Mouse (Mus musculus): ENCODE measurements around the gene Iqca. TPM values are rescaled to one million over a fixed set of nuclear protein-coding genes. Genes with fewer than 3 reads are reported as not detected.

Gene Iqca
- polyA plus RNA-seq, 1 experiment from 2014 or later: 1.2 TPM

GRCm38 (mm10) chr1:89998696-89999095 is 154.5 kb downstream of the Iqca start:
- no peak for ATAC-seq (replicated peaks)
- Histone ChIP-seq H3K36me3 (replicated peaks) (no peaks in the 10 kb centered on the region), H3K27ac (no peak overlapping the region), H3K9ac (no peak overlapping the region), H3K4me3 (no peak overlapping the region), H3K27me3 (replicated peaks) (0 out of 2 replicates have a peak, but pooled peaks cover 10% of the 10 kb centered on the region), H3K9me3 (no peaks in the 10 kb centered on the region), H3K4me1 (no peaks in the 10 kb centered on the region; the same call in 1 of the 2 replicates), H3K4me2 (no peak overlapping the region)
- WGBS: 73% methylated on average over 2 of the region's 2 CpGs

GRCm38 (mm10) chr1:89998076-89998475 is 155.1 kb downstream of the Iqca start:
- H3K4me3 ChIP-seq: no peak overlapping the region
- H3K4me1 ChIP-seq: no peaks in the 10 kb centered on the region; the same call in 1 of the 2 replicates
- peaks cover 13% of the 10 kb centered on the region for H3K27me3 ChIP-seq (replicated peaks)
- H3K36me3 ChIP-seq (replicated peaks): no peaks in the 10 kb centered on the region
- H3K27ac ChIP-seq: no peak overlapping the region
- 71% methylated on average over 7 of the region's 7 CpGs for WGBS
- no peak for ATAC-seq (replicated peaks)
- H3K4me2 ChIP-seq: no peak overlapping the region
- H3K9ac ChIP-seq: no peak overlapping the region
- no peaks in the 10 kb centered on the region for H3K9me3 ChIP-seq

GRCm38 (mm10) chr1:89992256-89992655 is 160.9 kb downstream of the Iqca start:
- no peak overlapping the region for H3K9ac ChIP-seq
- peaks cover 10% of the 10 kb centered on the region; the same call in 1 of the 2 replicates for H3K4me1 ChIP-seq
- no peaks in the 10 kb centered on the region for H3K9me3 ChIP-seq
- peak overlapping the region; percentile 40 for H3K4me2 ChIP-seq
- no peak for ATAC-seq (replicated peaks)
- H3K27me3 ChIP-seq (replicated peaks): peaks cover 28% of the 10 kb centered on the region
- peak overlapping the region; percentile 17 for H3K4me3 ChIP-seq
- H3K27ac ChIP-seq: no peak overlapping the region
- WGBS: 1% methylated on average over 25 of the region's 25 CpGs
- H3K36me3 ChIP-seq (replicated peaks): no peaks in the 10 kb centered on the region

Other genes starting within 250 kb of the Iqca start
- gene Gbx2, start 222.2 kb downstream of the Iqca start, polyA plus RNA-seq (2015; fragmentation: Nextera tagmentation; extraction: Ambion mirVana): 18.4 and 23.8 TPM in 2 replicates
- gene Asb18, start 138.7 kb downstream of the Iqca start, polyA plus RNA-seq (2015; fragmentation: Nextera tagmentation; extraction: Ambion mirVana): 0.45 and 0.54 TPM in 2 replicates
- 11.3 and 11.4 TPM in 2 replicates for gene Ackr3, start 50.6 kb upstream of the Iqca start, polyA plus RNA-seq (2015; fragmentation: Nextera tagmentation; extraction: Ambion mirVana)

All from midbrain, embryonic 15.5 days (tissue).